In genomic region chr11:38886466-38886865, GRCm38 (mm10) we compare ENCODE assay signal across 17 mouse cellular contexts.
"Had no signal": no experiment of that assay in that cellular context is flagged by ENCODE, and none has a peak within 500 bp of the region (broad histone marks: within the 10 kb centered on the region; RNA-seq: fewer than 3 reads in every experiment).

No protein-coding gene starts in this region.

- H3K9ac ChIP-seq: lung, embryonic 15.5 days; midbrain, embryonic 13.5 days; midbrain, embryonic 15.5 days; neural tube, embryonic 12.5 days; stomach, embryonic 15.5 days had no signal

- H3K4me1 ChIP-seq: lung, embryonic 15.5 days; megakaryocyte, embryonic 14.5 days; midbrain, embryonic 13.5 days; midbrain, embryonic 15.5 days; neural tube, embryonic 12.5 days; stomach, embryonic 15.5 days had no signal

- H3K4me2 ChIP-seq: lung, embryonic 15.5 days; midbrain, embryonic 11.5 days; midbrain, embryonic 13.5 days; midbrain, embryonic 15.5 days; neural tube, embryonic 12.5 days; stomach, embryonic 15.5 days had no signal

- H3K36me3 ChIP-seq: lung, embryonic 15.5 days; midbrain, embryonic 13.5 days; midbrain, embryonic 15.5 days; neural tube, embryonic 12.5 days; stomach, embryonic 15.5 days had no signal

- H3K27me3 ChIP-seq: lung, embryonic 15.5 days; megakaryocyte, embryonic 14.5 days; midbrain, embryonic 13.5 days; midbrain, embryonic 15.5 days; neural tube, embryonic 12.5 days; stomach, embryonic 15.5 days had no signal

- H3K4me3 ChIP-seq: lung, embryonic 15.5 days; megakaryocyte, embryonic 14.5 days; midbrain, embryonic 13.5 days; midbrain, embryonic 15.5 days; neural tube, embryonic 12.5 days; stomach, embryonic 15.5 days had no signal

- ATAC-seq: lung, postnatal 0 days; midbrain, embryonic 13.5 days; midbrain, embryonic 15.5 days had no signal

- DNase-seq: lung, adult 2 months; lung, postnatal 14 days; lung, postnatal 36 days; right cerebral cortex, postnatal 14 days; thymus, adult 2 months; thymus, postnatal 25 days; thymus, postnatal 4 days had no signal

- H3K27ac ChIP-seq: lung, embryonic 15.5 days; macrophage; midbrain, embryonic 13.5 days; midbrain, embryonic 15.5 days; neural tube, embryonic 12.5 days; stomach, embryonic 15.5 days; stomach, postnatal 0 days had no signal

- H3K9me3 ChIP-seq: lung, embryonic 15.5 days; megakaryocyte, embryonic 14.5 days; midbrain, embryonic 13.5 days; midbrain, embryonic 15.5 days; neural tube, embryonic 12.5 days; stomach, embryonic 15.5 days had no signal
